ENCODE assay signal across 9 mouse cellular contexts in the genomic region with DNA sequence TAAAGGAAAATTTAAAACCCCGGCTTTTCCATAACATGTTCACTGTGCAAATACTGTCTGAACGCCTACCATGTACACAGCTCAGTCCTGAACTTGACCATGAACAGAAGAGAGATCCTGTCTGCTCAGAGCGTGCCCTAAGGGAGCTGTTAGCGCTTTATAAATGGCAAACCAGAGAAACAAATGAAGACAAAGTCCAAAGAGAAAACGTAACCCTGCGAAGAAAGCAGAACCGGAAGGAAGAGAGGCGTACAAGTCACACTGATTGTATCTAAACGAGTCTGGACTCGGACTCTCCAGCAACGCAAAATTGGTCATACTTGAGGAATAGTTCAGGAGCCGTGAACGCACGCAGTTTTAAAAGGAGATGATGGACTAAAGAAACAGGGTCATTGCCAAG.
"Had no signal": no experiment of that assay in that cellular context is flagged by ENCODE, and none has a peak within 500 bp of the region (broad histone marks: within the 10 kb centered on the region; RNA-seq: fewer than 3 reads in every experiment).

No protein-coding gene starts in this region.

- H3K27ac ChIP-seq: limb, embryonic 10.5 days; liver, embryonic 15.5 days; neural tube, embryonic 12.5 days had no signal

- DNase-seq: lung, adult 2 months; lung, postnatal 36 days; midbrain, embryonic 14.5 days; thymus, postnatal 36 days had no signal

- H3K36me3 ChIP-seq: liver, embryonic 15.5 days; neural tube, embryonic 12.5 days had no signal

- H3K27me3 ChIP-seq: liver, embryonic 15.5 days; neural tube, embryonic 12.5 days had no signal

- ATAC-seq: lung, postnatal 0 days had no signal

- H3K9ac ChIP-seq: liver, embryonic 15.5 days; neural tube, embryonic 12.5 days had no signal

- H3K4me3 ChIP-seq: limb, embryonic 10.5 days; liver, embryonic 15.5 days; neural tube, embryonic 12.5 days had no signal

- H3K9me3 ChIP-seq: limb, embryonic 10.5 days; liver, embryonic 15.5 days; neural tube, embryonic 12.5 days had no signal

- H3K4me2 ChIP-seq: liver, embryonic 11.5 days; liver, embryonic 15.5 days; neural tube, embryonic 12.5 days had no signal
